Mouse (Mus musculus): ENCODE data around the gene Batf3.
"Not testable (repeated sequence)": the region's sequence is repeated elsewhere in the genome, so short reads cannot be mapped to it uniquely, and the experiment has no call there.

Batf3 gene

DNA sequence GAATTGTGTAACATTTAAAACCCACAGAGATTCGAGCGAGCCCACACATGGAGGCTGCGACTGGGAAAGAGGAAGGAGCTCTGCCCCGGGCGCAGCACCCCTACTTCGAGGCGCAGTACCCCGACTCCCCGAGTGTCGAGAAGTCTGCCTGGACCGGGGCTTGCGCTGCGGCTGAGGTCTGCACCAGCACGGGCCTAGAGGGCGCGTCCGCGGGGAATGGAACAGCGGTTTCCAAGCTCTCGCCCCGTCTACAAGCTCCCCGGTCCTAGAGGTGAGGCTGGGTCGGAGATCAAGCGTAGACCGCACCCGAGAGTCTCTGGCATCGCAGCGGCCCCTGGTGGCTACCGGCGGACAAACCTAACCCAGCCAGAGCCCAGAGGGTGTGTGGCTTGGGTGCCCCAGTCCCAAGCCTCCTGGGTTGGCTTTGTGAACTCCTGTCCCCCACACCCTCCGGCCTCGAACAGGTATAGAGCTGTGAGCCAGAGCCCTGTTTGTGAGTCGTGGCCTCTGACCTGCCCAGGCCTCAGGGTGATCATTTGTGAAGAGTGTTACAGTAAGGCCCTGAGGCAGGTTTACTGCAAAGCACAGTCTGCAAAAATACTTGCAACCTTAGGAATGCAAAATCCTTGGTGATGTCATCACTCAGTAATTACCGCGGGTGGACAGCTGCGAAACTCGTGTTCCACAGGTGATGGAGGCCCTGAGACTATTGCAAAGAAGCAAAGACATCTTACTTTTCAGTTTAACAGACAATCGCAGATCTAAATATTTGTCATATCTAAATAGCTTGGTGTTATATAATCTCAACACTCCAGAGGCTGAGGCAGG, 28.4 kb downstream of the Batf3 start:
- in situ Hi-C loops (cut with MboI, MseI) = loop anchor here in 1 of 2 experiments (5.0 kb wide), 1 partner anchor 34 kb away; no protein-coding TSS in a partner anchor

DNA sequence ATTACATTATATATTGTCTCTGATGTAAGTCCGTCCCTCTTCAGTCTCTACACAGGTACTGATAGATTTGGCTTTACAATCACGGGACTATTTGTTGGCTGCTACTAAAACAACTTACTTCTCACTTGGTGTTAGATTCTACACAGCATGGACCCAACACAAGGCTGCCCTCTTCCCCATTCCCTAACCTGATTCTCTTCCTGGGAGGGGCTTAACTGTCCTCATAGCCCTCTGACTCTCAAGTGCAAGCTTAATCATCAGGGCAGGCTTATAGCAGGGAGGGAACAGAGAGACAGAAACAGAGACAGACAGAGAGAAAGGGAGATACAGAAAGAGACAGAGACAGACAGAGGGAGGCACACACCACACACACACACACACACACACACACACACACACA, 34.0 kb downstream of the Batf3 start:
- in situ Hi-C loops (cut with MboI, MseI) = no loop called here

DNA sequence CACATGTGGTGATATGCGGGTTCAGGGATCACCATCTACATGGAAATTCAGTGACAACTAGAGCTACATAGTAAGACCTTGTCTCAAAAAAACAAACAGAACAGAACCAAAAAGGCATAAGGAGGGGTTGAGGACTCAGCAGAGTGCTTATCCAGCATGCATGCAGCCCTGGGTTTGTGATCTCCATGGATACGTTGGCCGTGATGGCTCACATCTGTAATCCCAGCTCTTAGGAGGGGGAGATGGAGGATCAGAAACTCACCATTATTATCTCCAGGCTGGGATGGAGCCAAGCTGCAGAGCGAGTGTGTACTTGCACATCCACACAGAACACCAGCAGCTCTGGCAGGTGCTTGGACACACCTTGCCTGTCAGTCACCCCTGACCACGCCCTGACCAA, 34.6 kb downstream of the Batf3 start:
- in situ Hi-C loops (cut with MboI, MseI) = no loop called here

DNA sequence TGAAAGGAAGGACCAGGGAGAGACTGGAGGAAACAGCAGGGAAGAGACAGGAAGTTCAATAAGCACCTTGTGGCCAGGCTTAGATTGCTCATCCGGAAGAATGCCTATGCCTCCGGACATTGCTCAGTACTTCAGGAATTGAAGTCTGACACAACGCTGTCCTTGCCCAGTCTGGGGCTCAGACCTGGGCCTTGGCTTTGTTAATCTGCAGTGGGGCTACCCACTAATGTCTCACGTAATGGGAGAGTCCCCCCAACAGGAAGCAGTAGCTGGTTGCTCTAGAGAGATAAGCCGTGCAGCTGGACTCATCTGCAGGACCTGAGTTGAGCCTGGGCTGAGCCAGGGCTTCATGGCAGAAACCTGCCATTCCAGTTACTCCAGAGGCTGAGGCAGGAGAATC, 35.3 kb downstream of the Batf3 start:
- in situ Hi-C loops (cut with MboI, MseI) = no loop called here

DNA sequence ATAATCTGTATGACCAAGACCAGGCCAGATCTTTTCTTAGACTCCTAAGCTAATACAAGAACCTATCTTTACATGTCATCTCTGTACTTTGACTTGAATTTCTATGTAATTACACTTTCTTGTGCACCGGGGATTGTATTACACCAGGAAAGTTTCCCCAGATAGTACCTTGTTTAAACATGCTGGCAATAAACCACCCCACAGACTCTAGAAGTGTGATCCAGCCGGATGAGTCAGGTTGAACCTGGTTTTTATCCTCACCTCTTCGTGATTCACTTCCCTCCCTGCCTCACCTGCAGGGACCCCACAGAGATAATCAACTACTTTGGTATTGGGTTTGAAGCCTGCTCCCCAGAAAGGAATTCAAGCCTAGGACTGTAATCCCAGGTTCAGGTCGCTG, 37.8 kb downstream of the Batf3 start:
- in situ Hi-C loops (cut with MboI, MseI) = no loop called here

DNA sequence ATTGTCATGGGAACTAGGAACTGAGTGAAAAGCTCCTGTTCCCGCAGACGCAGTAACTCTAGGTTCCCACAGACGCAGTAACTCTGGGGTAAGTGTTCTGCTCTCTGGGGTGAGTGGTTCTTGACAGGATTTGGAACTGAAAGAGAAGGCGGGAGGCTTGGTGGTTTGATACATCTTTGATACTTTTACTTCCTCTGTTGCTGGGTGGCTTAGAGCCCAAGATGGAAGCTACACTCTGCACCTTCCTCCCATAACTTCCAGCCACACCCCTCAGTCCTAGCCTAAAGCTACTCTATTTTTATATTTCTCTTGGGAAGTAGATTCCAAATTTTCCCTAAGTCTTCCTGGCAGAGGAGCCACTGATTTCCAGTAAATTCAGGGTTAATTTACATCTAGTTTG, 40.8 kb downstream of the Batf3 start:
- in situ Hi-C loops (cut with MboI, MseI) = no loop called here

DNA sequence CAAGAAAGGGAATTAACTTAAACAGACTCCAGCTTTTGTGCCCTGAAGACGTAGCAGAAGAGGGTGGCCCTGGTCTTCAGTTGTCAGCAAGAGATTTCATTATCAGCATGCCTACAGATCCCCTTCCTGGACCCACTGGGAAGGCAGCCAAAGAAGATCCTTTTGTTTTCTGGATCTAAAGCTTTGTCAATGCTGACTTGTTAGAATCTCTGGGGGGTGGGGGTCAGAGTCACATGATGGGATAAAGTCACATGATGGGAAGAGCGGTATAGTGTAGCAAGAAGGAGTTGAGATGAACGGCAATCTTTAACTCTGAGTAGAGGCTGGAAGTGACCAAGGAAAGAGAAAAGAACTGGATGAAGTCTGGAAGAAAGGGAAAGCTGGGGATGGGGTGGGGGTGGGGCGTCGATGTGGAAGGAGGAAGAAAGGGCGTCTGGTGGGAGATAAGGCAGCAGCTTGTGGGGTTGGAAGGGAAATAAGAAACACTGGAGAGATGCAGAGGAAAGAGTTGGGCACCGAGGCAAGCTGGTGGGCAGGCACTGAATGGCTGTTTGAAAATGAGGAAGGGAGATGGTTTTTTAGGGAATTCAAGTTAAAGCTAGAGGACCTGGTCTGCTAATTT, 41.3 kb downstream of the Batf3 start:
- in situ Hi-C loops (cut with MboI, MseI) = no loop called here

DNA sequence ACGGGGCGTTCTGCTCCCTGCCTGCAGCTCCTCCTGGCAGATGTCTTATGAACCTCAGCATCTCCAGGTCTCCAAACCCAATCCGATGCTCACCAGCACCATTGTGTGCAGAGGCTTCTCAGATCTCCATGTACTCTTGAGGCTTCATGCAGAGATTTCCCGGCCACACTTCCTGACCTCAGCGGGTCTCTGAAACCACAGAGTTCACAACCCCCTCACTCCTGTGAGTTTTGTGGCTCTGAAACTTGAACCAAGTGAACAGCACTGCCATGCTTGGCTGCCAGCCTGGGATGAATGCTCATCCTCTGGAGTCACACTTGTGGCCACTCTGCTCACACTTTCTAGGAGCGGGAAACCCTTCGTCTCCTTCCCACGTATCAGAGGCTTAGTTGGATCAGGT, 43.3 kb downstream of the Batf3 start:
- in situ Hi-C loops (cut with MboI, MseI) = no loop called here

DNA sequence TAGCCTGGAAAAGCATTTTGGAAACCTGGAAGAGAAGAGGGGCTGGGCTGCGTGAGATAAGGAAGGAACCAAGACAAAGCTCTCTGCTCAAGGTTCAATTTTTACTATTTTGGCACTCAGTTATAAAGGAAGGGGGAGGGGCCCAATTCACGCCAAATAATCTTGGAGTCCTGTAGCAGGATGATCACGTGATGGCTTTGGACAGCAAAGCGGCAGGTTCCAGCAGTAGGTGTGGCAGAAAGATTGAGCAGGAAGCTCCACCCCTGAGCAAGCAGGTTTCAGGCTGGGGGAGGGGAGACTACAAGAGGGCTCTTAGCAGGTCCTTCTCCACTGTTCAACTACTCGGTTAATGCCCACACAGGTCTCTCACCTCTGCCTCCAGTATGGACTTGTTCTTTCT, 51.8 kb downstream of the Batf3 start:
- in situ Hi-C loops (cut with MboI, MseI) = not testable (repeated sequence)

DNA sequence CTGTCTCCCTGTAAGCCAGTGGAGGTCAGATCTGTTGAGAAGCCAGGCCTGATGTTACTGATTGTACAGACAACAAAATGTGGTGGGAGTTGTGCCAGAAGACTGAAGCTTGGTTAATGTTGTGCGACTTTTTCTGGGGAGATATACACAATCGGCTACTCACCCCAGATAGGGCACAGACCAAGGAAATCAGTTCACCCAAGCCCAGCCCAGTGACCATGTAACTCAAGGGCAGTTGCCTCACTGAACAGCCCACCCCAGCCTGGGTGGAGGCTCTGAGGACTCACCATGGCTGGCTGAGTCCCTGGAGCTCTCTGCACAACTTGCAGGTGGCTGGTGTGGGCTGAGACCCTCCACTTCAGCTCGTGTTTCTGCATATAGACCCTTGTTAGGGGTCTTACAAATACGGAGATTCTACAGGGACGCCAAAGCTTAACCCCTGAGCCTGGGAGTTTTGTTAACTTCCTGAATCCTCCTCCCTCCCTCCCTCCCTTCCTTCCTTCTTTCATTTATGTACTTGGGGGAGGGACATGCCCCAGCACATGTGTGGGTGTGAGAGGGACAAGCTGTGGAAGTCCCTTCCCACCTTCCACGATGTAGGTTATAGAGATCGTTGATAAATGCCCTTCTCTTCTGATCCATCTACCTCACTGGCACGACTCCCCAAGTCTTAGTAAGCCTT, 53.4 kb downstream of the Batf3 start:
- in situ Hi-C loops (cut with MboI, MseI) = no loop called here

DNA sequence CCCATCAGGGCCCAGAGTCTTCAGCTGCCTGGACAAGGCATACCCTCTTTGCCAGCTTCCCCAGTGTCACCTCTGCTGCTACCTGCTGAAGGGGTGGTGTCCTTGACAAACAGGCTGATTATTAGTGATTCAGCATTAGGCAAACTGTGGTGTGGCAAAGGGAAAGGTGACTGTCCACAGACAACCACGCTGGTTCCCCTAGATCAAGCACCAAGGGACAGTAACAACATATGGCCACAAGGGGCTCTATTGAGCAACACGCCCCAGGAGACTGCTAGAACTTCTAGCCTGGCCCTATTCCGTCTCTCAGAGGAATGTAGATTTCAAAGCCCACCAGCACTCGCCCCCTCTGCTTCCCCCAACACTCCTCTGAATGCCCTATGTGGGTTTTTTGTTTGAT, 55.4 kb downstream of the Batf3 start:
- in situ Hi-C loops (cut with MboI, MseI) = no loop called here

DNA sequence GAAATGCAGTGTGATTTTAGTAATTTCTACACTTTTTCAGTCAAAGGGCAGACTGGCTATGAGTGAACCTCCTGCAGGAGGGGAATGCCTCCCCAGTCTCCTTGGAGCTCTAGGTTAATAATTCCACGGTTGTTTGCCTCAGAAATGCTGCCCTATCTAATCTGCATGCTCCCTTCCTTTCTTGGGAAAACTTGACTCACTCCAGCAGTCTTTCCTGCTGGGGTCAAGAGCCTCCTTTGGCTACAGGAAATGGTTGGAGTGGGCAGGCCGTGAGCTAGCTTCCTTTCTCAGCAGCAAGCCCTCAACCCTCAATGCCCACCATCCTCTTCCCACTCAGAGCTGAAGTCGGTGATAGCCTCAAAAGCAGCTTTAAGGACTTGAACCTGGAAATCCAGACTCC, 56.7 kb downstream of the Batf3 start:
- in situ Hi-C loops (cut with MboI, MseI) = no loop called here

Data from T-helper 17 cell (primary cell).